ENCODE assay signal across 22 mouse cellular contexts in genomic region chr13:46189726-46190125, GRCm38 (mm10).
DNase-seq lines count a peak whose midpoint lies in the region; ATAC-seq and TF ChIP-seq lines count a peak whose summit lies in the region.
"Had no signal": no experiment of that assay in that cellular context is flagged by ENCODE, and none has a peak within 500 bp of the region (broad histone marks: within the 10 kb centered on the region; RNA-seq: fewer than 3 reads in every experiment).

No protein-coding gene starts in this region.

- no peaks in the 10 kb centered on the region for H3K27me3 ChIP-seq in kidney, embryonic 15.5 days
- H3K27me3 ChIP-seq in kidney, postnatal 0 days (ENCODE audit: insufficient read depth, low read length), result no peaks in the 10 kb centered on the region
- H3K27me3 ChIP-seq in midbrain, postnatal 0 days (ENCODE audit: insufficient read depth, low read length), result no peaks in the 10 kb centered on the region
- no peaks in the 10 kb centered on the region for H3K27me3 ChIP-seq in midbrain, embryonic 14.5 days (ENCODE audit: control insufficient read depth, insufficient read depth, low read length)
- H3K27me3 ChIP-seq: embryonic facial prominence, embryonic 13.5 days; embryonic facial prominence, embryonic 15.5 days; forebrain, embryonic 12.5 days had no signal

- H3K27ac ChIP-seq in kidney, embryonic 15.5 days, result peak overlapping the region; percentile 32; the same call in 1 of the 2 replicates
- H3K27ac ChIP-seq in kidney, postnatal 0 days, result 0 out of 2 replicates have a peak overlapping the region, but pooled peaks have one; percentile 25
- H3K27ac ChIP-seq in midbrain, postnatal 0 days (ENCODE audit: low read depth, low read length), result no peak overlapping the region
- H3K27ac ChIP-seq in midbrain, embryonic 14.5 days (replicated peaks; ENCODE audit: low read depth, low read length), result no peak overlapping the region
- H3K27ac ChIP-seq: embryonic facial prominence, embryonic 13.5 days; embryonic facial prominence, embryonic 15.5 days; forebrain, embryonic 10.5 days; forebrain, embryonic 12.5 days had no signal

- no peaks in the 10 kb centered on the region for H3K9me3 ChIP-seq in kidney, embryonic 15.5 days (replicated peaks)
- H3K9me3 ChIP-seq in kidney, postnatal 0 days (replicated peaks; ENCODE audit: low read length), result no peaks in the 10 kb centered on the region
- H3K9me3 ChIP-seq in midbrain, postnatal 0 days (ENCODE audit: low read length), result no peaks in the 10 kb centered on the region
- H3K9me3 ChIP-seq in midbrain, embryonic 14.5 days (ENCODE audit: control insufficient read depth, low read length), result no peaks in the 10 kb centered on the region
- H3K9me3 ChIP-seq: embryonic facial prominence, embryonic 13.5 days; embryonic facial prominence, embryonic 15.5 days; forebrain, embryonic 10.5 days; forebrain, embryonic 12.5 days had no signal

- H3K4me2 ChIP-seq in kidney, embryonic 15.5 days, result no peak overlapping the region
- no peak overlapping the region for H3K4me2 ChIP-seq in kidney, postnatal 0 days (ENCODE audit: low read length)
- H3K4me2 ChIP-seq in midbrain, postnatal 0 days (ENCODE audit: low read depth, low read length, poor library complexity, severe bottlenecking), result no peak overlapping the region
- no peak overlapping the region for H3K4me2 ChIP-seq in midbrain, embryonic 14.5 days (ENCODE audit: low read length)
- H3K4me2 ChIP-seq: embryonic facial prominence, embryonic 13.5 days; embryonic facial prominence, embryonic 15.5 days; forebrain, embryonic 12.5 days had no signal

- H3K36me3 ChIP-seq in kidney, embryonic 15.5 days, result no peaks in the 10 kb centered on the region
- no peaks in the 10 kb centered on the region for H3K36me3 ChIP-seq in kidney, postnatal 0 days (ENCODE audit: insufficient read depth, low read length)
- H3K36me3 ChIP-seq in midbrain, postnatal 0 days (ENCODE audit: insufficient read depth, low read length), result no peaks in the 10 kb centered on the region
- no peaks in the 10 kb centered on the region for H3K36me3 ChIP-seq in midbrain, embryonic 14.5 days (ENCODE audit: control insufficient read depth, insufficient read depth, low read length)
- H3K36me3 ChIP-seq: embryonic facial prominence, embryonic 13.5 days; embryonic facial prominence, embryonic 15.5 days; forebrain, embryonic 10.5 days; forebrain, embryonic 12.5 days had no signal

- 0 out of 2 replicates have a peak, but pooled peaks cover 3% of the 10 kb centered on the region for H3K4me1 ChIP-seq in kidney, embryonic 15.5 days
- no peaks in the 10 kb centered on the region for H3K4me1 ChIP-seq in kidney, postnatal 0 days (replicated peaks; ENCODE audit: insufficient read depth, low read length)
- no peaks in the 10 kb centered on the region for H3K4me1 ChIP-seq in midbrain, postnatal 0 days (ENCODE audit: insufficient read depth, low read length)
- H3K4me1 ChIP-seq in midbrain, embryonic 14.5 days (ENCODE audit: control insufficient read depth, insufficient read depth, low read length), result no peaks in the 10 kb centered on the region
- H3K4me1 ChIP-seq: embryonic facial prominence, embryonic 13.5 days; embryonic facial prominence, embryonic 15.5 days had no signal

- H3K9ac ChIP-seq in kidney, embryonic 15.5 days, result no peak overlapping the region
- no peak overlapping the region for H3K9ac ChIP-seq in kidney, postnatal 0 days (ENCODE audit: low read depth, low read length)
- H3K9ac ChIP-seq in midbrain, postnatal 0 days (replicated peaks; ENCODE audit: low read length, poor library complexity, severe bottlenecking), result no peak overlapping the region
- no peak overlapping the region for H3K9ac ChIP-seq in midbrain, embryonic 14.5 days (replicated peaks; ENCODE audit: low read length)
- H3K9ac ChIP-seq: embryonic facial prominence, embryonic 13.5 days; embryonic facial prominence, embryonic 15.5 days; forebrain, embryonic 12.5 days had no signal

- ATAC-seq in kidney, embryonic 15.5 days (replicated peaks; ENCODE audit: low FRiP score), result no peak
- ATAC-seq in kidney, postnatal 0 days (replicated peaks; ENCODE audit: low FRiP score, low read depth), result no peak
- no peak for ATAC-seq in midbrain, postnatal 0 days (ENCODE audit: low FRiP score)
- no peak for ATAC-seq in midbrain, embryonic 14.5 days (ENCODE audit: low FRiP score, low TSS enrichment)
- ATAC-seq: forebrain, embryonic 14.5 days; forebrain, embryonic 16.5 days had no signal

- DNase-seq in cerebellum, postnatal 14 days, result peak; percentile 28 to 64
- no peak for DNase-seq in cerebellum, adult 18-20 months
- DNase-seq in kidney, postnatal 25 days, result no peak
- no peak for DNase-seq in kidney, postnatal 0 days (ENCODE audit: low spot score)
- no peak for DNase-seq in kidney, postnatal 4 days
- peak; percentile 14 for DNase-seq in midbrain, postnatal 0 days (ENCODE audit: low spot score)
- no peak for DNase-seq in midbrain, embryonic 14.5 days
- DNase-seq: adrenal gland, adult 2 months; adrenal gland, postnatal 10 days; adrenal gland, postnatal 25 days; cerebellum, adult 11 months; cerebellum, adult 9-11 months; cerebellum, postnatal 36 days; embryo, embryonic 11 days had no signal

- H3K4me3 ChIP-seq in kidney, embryonic 15.5 days (replicated peaks), result no peak overlapping the region
- H3K4me3 ChIP-seq in kidney, postnatal 0 days (replicated peaks; ENCODE audit: low read depth, low read length), result no peak overlapping the region
- H3K4me3 ChIP-seq in midbrain, postnatal 0 days (ENCODE audit: low read depth, low read length), result no peak overlapping the region
- H3K4me3 ChIP-seq in midbrain, embryonic 14.5 days (replicated peaks; ENCODE audit: low read depth, low read length), result no peak overlapping the region
- H3K4me3 ChIP-seq: embryonic facial prominence, embryonic 13.5 days; embryonic facial prominence, embryonic 15.5 days; erythroblast, embryonic 14.5 days; forebrain, embryonic 10.5 days; forebrain, embryonic 12.5 days had no signal

- TF ChIP-seq CTCF in kidney, postnatal 0 days (IDR thresholded peaks at IDR 0.05; ENCODE audit: low read depth), result no peak
- no peak for TF ChIP-seq CTCF in midbrain, postnatal 0 days (IDR thresholded peaks at IDR 0.05)

- WGBS in kidney, embryonic 15.5 days, result 78% methylated on average over 2 of the region's 2 CpGs
- WGBS in kidney, postnatal 0 days, result 75% methylated on average over 2 of the region's 2 CpGs
- 71% methylated on average over 2 of the region's 2 CpGs for WGBS in midbrain, postnatal 0 days
- WGBS in midbrain, embryonic 14.5 days, result 87% methylated on average over 2 of the region's 2 CpGs

Comparison
In these comparisons a context has a peak if more than half of its experiments do, and no peak if none do; other contexts are left out.
1. DNase-seq: peak in cerebellum, postnatal 14 days (2 of 2) and midbrain, postnatal 0 days (single experiment); none in cerebellum, adult 18-20 months (0 of 2), kidney, postnatal 25 days (0 of 2), kidney, postnatal 0 days (single experiment), kidney, postnatal 4 days (0 of 2) and midbrain, embryonic 14.5 days (single experiment).
2. H3K27ac ChIP-seq: peak in kidney, embryonic 15.5 days (single experiment) and kidney, postnatal 0 days (single experiment); none in midbrain, postnatal 0 days (single experiment) and midbrain, embryonic 14.5 days (single experiment).